Mouse (Mus musculus): ENCODE results near the gene Frmd4a.

- no peak for TF ChIP-seq CTCF (conservative IDR thresholded peaks at IDR 0.05; ENCODE audit: low read length)
- no peak for TF ChIP-seq POU5F1 (IDR thresholded peaks at IDR 0.05; ENCODE audit: borderline replicate concordance, low read length)
Observed at GRCm38 (mm10) chr2:4561196-4561595, 543.7 kb downstream of the Frmd4a start.
